Mouse (Mus musculus) cortical plate, adult 2 months (tissue): ENCODE measurements around the gene Stard7. TPM values are rescaled to one million over a fixed set of nuclear protein-coding genes. Genes with fewer than 3 reads are reported as not detected.
A peak's percentile ranks its signal among the peaks of the same experiment; 100 is the strongest.

ENCODE experiments used
- H3K27ac ChIP-seq: fragments of 200-500 bp; 2 replicates; pipeline ENCODE4 v1.5.1; 2012; ENCODE audit warnings: low read length, control low read depth, inconsistent platforms; ENCODE audit not compliant: insufficient read depth
- H3K4me1 ChIP-seq: fragments of 200-500 bp; 2 replicates; pipeline ENCODE4 v1.6.1; 2011; ENCODE audit warnings: low read length; ENCODE audit not compliant: control insufficient read depth, insufficient read depth
- H3K4me3 ChIP-seq: fragments of 200-500 bp; 2 replicates; pipeline ENCODE4 v1.5.1; 2011; ENCODE audit warnings: mild to moderate bottlenecking, low read length, control low read depth; ENCODE audit not compliant: insufficient read depth
- CTCF ChIP-seq: fragments of 200-500 bp; IDR thresholded peaks from 2 replicates; pipeline ENCODE4 v1.5.1; 2011; ENCODE audit warnings: mild to moderate bottlenecking, control low read depth, low read length; ENCODE audit not compliant: insufficient read depth; ENCODE audit errors: extremely low read depth
- POLR2A ChIP-seq: fragments of 200-500 bp; IDR thresholded peaks from 2 replicates; pipeline ENCODE4 v1.6.1; 2011; ENCODE audit warnings: mild to moderate bottlenecking, low read length, control low read depth; ENCODE audit not compliant: insufficient read depth; ENCODE audit errors: extremely low read depth
- polyA plus RNA-seq: library from polyadenylated mRNA; depleted of rRNA; stranded (reverse); fragments of >200 nt; gene quantifications from 2 replicates; pipeline ENCODE4 v1.2.3, GENCODE M21; 2012; rRNA removed

Stard7 gene
- 96.1 and 97.6 TPM in 2 replicates for polyA plus RNA-seq

DNA sequence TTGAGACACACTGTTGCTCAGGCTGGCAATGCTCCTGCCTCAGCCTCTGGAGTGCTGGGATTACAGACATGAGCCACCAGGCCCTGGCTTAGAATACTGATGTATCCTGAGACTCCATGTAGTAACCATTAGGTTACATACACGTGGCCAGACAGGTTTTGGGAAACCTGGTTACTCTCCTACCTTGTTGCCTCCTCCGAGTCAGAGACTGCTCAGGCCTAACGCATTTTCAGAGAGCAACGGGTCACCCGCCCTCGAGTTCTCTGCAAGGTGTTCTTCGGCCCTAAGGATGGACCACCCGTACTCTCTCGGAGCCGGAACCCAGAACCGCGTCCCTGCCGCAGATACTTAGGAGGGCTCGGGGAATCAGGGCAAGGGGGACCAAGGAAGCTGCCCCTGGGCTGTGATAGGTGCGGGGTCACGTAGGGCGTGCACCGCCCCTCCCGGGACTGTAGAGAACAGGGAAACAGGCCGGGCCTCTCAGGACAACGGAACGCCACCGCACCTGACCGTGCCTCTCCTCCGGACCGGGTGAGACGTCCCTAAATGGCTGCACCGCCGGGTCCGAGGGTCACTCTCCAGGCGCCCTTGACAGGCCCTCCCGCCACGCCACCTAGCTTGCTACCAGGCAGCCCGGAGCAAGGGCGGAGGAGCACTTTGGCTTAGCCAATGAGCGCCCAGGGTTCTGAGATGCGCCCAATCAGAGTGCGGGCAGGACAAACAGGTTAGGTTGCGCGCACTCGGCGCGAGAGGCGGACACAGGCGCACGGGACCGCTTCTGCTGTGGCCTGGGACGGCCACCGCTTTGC is at the start of gene Stard7:
Gene Stard7, plus strand, starts transcription at position 728 of the 809 bp plus-strand sequence.
- peak within 1 kb of the TSS; percentile 83 for H3K27ac ChIP-seq
- peak; percentile 74; the same call in 1 of the 2 replicates for TF ChIP-seq POLR2A
- TF ChIP-seq CTCF = no peak
- peaks cover 3% of the 10 kb centered on the region for H3K4me1 ChIP-seq
- peak within 1 kb of the TSS; percentile 97 for H3K4me3 ChIP-seq

DNA sequence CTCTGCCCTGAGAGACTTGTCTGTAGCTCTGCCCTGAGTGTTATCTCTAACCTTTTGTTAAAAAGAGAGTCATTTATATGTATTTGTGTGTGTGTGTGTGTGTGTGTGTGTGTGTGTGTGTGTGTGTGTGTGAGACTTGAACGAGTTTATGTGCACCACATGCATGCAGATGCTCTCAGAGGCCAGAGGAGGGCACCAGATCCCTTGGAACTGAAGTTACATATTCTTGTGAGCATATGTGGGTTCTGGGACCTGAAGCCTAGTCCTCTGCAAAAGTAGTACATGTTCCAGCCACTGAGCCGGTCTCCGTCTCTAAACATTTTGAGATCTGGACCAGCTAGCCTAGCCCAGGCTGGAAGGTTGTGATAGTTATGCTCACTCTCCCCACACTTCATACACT is 44.8 kb upstream of the Stard7 start:
- H3K27ac ChIP-seq = no peak overlapping the region
- H3K4me3 ChIP-seq = no peak overlapping the region
- H3K4me1 ChIP-seq = no peaks in the 10 kb centered on the region
- TF ChIP-seq POLR2A (no peak), CTCF (no peak)

DNA sequence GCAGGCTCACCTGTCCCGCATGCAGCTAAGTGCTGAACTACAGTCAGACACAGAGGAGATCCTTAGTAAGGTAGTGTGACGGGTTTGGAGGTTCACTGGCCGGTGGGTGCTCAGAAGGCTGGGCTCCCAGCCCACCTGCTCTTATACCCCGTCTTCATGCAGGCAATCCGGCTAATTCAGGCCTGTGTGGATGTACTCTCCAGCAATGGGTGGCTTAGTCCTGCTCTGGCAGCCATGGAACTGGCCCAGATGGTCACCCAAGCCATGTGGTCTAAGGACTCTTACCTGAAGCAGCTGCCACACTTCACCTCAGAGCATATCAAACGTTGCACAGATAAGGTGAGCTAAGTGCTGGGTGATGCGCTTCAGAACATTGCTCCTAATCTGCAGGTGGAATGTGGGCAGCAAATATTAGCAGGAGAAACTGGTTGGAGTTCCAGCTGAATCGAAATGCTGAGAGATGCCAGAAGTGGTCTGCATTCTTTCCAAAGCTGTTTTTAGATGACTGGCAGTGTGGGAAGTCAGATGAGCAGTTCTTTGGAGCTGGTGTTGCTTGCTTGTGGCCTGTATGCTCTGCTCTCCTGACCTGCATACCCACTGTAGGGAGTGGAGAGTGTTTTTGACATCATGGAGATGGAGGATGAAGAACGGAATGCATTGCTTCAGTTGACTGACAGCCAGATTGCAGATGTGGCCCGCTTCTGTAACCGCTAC is 32.0 kb upstream of the Stard7 start:
- TF ChIP-seq POLR2A (no peak), CTCF (no peak)
- Histone ChIP-seq H3K4me1 (no peaks in the 10 kb centered on the region), H3K4me3 (no peak overlapping the region), H3K27ac (no peak overlapping the region)

DNA sequence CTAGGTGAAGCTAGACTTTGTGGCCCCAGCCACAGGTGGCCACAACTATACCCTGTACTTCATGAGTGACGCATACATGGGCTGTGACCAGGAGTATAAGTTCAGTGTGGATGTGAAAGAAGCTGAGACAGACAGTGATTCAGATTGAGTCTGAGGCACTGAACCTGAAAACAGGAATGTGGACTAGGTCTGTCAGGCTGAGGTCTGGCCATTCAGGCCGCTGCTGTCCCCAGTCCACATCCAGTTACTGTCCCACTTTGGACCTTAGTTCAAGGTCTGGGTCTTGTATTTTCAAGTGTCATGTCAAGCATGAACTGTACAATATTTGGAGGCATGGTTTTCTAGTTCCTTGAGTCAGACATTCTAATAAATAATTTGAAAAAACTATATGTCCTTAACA is 30.0 kb upstream of the Stard7 start:
- Histone ChIP-seq H3K4me3 (no peak overlapping the region), H3K27ac (no peak overlapping the region), H3K4me1 (no peaks in the 10 kb centered on the region)
- TF ChIP-seq POLR2A = no peak
- TF ChIP-seq CTCF = no peak

DNA sequence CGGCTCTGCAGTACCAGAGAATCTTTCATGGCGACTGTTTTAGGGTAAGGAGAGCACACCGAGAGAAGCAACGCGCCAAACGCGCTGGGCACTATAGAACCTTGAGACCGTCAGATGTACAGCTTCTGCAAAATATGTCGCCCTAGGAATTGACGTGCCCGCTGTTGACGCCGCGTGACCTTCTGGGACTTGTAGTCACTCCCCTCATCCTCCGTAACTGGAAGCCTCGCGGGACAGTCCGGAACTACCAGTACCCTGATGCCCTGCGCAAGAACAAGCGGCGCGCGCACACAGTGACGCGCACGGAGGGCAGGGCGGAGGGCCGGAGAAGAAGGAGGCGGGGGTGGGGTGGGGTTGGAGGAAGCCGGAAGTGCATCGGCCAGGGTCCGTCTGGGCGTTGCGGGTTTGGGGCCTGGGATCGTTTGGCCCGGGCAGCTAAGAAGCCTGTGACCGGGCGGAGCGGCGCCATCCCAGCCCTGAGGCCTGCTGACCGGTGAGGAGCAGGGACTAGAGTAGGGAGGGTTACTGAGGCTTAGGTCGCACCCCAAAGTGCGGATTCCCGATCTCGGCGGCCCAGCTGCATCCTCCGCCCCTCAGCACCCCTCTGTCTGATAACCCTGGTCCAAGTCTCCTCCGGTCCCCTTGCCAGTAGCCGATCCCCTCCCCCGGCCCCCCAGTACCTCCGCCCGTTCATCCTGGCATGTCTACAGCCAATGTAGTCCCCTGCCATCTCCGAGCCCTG is 22.3 kb upstream of the Stard7 start, which contains the start of the genes Ciao1 and Tmem127:
Gene Ciao1, minus strand, starts transcription at position 225 of the 742 bp plus-strand sequence.
Gene Tmem127, plus strand, starts transcription at position 317 of the 742 bp plus-strand sequence.
- TF ChIP-seq CTCF = no peak
- peak; percentile 68 for TF ChIP-seq POLR2A
- H3K4me1 ChIP-seq = peaks cover 4% of the 10 kb centered on the region
- H3K4me3 ChIP-seq = peak within 1 kb of the TSS; percentile 72
- H3K27ac ChIP-seq = 0 out of 2 replicates have a peak within 1 kb of the TSS, but pooled peaks have one; percentile 22

DNA sequence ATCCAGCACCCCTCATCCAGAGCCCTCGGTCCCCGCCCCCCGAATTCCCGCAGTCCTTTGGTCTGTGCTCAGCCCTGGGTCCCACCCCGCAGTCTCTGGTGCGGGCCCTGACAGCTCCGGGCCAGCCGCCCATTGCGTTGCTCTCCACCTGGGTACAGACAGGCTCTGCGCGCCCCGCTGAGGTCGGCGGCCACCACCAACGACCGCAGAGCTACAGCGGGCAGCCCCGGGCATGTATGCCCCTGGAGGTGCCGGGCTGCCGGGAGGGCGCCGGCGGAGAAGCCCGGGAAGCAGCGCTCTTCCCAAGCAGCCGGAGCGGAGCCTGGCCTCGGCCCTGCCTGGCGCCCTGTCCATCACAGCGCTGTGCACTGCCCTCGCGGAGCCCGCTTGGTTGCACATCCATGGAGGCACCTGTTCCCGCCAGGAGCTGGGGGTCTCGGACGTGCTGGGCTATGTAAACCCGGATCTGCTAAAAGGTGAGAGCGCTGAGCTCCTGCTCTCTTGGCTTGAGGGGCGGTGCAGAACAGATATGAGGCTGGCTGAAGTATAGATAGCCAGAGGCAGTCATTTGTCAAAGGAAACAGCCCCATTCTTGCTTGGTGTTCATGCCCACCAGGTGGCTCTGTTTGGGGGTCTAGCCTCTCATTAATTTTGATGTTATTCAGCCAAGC is 21.5 kb upstream of the Stard7 start:
- H3K27ac ChIP-seq = no peak overlapping the region
- peaks cover 4% of the 10 kb centered on the region for H3K4me1 ChIP-seq
- H3K4me3 ChIP-seq = peak overlapping the region; percentile 72
- TF ChIP-seq CTCF = 0 out of 2 replicates have a peak, but pooled peaks have one; percentile 12
- TF ChIP-seq POLR2A = no peak

DNA sequence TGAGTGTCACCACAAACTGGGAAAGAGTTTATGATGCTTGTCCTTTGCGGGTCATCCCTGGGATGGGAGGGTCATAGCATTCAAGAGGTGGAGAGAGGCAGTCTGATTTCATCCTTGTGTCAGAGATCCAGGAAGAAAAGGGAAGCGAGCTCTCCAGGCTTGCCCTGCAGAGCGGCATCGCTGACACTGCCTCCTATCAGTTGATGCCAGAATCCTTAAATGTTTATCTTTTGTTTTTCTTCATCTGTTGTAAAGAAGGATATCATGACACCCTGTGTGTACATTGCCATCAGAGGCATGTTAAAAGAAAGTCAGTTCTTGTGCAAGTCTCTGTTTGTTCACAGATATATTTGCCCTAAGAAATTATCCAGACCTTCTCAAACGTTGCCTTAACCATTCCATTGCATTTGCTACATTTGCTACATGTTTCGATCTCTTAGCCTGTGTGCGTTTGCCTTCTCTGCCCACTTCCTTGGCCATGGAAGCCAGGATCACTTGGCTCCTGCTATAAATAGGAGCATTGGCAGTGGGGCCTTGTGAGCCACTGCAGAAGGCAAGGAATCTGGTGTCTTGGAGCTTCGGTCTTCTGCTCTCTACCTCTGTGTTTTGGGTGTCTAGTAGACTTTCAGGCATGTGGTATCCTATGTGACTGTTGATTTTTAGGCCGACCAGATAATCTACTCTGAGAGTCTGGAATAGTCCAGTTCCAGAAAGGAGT is 19.6 kb upstream of the Stard7 start:
- Histone ChIP-seq H3K27ac (no peak overlapping the region), H3K4me1 (peaks cover 4% of the 10 kb centered on the region), H3K4me3 (no peak overlapping the region)
- TF ChIP-seq POLR2A (no peak), CTCF (no peak)

DNA sequence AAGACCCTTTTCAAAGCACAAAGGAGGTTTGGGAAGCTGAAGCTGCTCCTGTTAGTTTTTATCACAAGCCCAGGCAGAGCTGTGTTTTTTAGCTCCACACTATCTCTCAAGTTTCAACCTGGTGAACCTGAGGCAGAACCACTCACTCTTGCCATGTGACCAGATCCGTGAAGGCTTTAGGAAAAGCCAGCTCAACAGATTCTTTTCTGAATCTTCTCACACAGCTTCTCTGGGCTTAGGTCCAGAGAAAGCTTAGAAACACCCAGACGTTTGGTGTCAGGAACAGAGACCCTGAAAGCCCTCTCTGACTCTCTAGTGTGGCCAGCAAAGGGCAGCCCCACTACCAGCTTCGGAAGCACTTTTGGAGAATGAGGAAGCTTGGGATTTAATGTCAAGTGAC is 18.6 kb upstream of the Stard7 start:
- Histone ChIP-seq H3K27ac (no peak overlapping the region), H3K4me1 (peaks cover 4% of the 10 kb centered on the region), H3K4me3 (no peak overlapping the region)
- TF ChIP-seq CTCF (no peak), POLR2A (no peak)
